Mouse (Mus musculus) embryonic facial prominence, embryonic 13.5 days (tissue): ENCODE data around the gene Zfp810. TPM values are rescaled to one million over a fixed set of nuclear protein-coding genes. Genes with fewer than 3 reads are reported as not detected.
A peak's percentile ranks its signal among the peaks of the same experiment; 100 is the strongest.

ENCODE experiments used
- ATAC-seq: fragments of 200-750 bp; cut with Nextera tagmentation; 2 replicates; pipeline ENCODE4 v1.8.0; 2017; ENCODE audit warnings: low read depth; ENCODE audit not compliant: insufficient number of reproducible peaks, insufficient read depth, low FRiP score, low TSS enrichment
- H3K27ac ChIP-seq: fragments of 300-500 bp; sonication (generic); 2 replicates; pipeline ENCODE4 v1.5.1; 2015; ENCODE audit warnings: moderate library complexity, mild to moderate bottlenecking, inconsistent platforms
- H3K27me3 ChIP-seq: fragments of 300-500 bp; sonication (generic); 2 replicates; pipeline ENCODE4 v1.6.1; 2015; ENCODE audit warnings: mild to moderate bottlenecking, inconsistent platforms
- H3K36me3 ChIP-seq: fragments of 300-500 bp; sonication (generic); 2 replicates; pipeline ENCODE4 v1.6.1; 2015; ENCODE audit warnings: mild to moderate bottlenecking, inconsistent platforms
- H3K4me1 ChIP-seq: fragments of 300-500 bp; sonication (generic); 2 replicates; pipeline ENCODE4 v1.6.1; 2015; ENCODE audit warnings: inconsistent platforms
- H3K4me2 ChIP-seq: fragments of 300-500 bp; sonication (generic); 2 replicates; pipeline ENCODE4 v1.6.1; 2015; ENCODE audit warnings: moderate library complexity, mild to moderate bottlenecking, inconsistent platforms
- H3K4me3 ChIP-seq: fragments of 300-500 bp; sonication (generic); 2 replicates; pipeline ENCODE4 v1.5.1; 2015; ENCODE audit warnings: mild to moderate bottlenecking, inconsistent platforms
- H3K9ac ChIP-seq: fragments of 300-500 bp; sonication (generic); 2 replicates; pipeline ENCODE4 v1.6.1; 2015; ENCODE audit warnings: mild to moderate bottlenecking, inconsistent platforms
- H3K9me3 ChIP-seq: fragments of 300-500 bp; sonication (generic); 2 replicates; pipeline ENCODE4 v1.6.1; 2016; ENCODE audit warnings: inconsistent platforms
- WGBS: fragments of 180-500 bp; shearing (Covaris S2); methylation state at CpG from one replicate; pipeline ENCODE4 v1.1.7; 2015; ENCODE audit warnings: mixed read lengths; 5-methylcytosine and 5-hydroxymethylcytosine counted together
- polyA plus RNA-seq: library from polyadenylated mRNA; unstranded; fragments of >200 nt; fragmentation: Nextera tagmentation; extraction: Ambion mirVana; gene quantifications from 2 replicates; pipeline ENCODE4 v1.2.1, GENCODE M21; 2015

Zfp810 gene
- 30.1 and 31.3 TPM in 2 replicates for polyA plus RNA-seq

- ATAC-seq = peak; percentile 96
- WGBS = under 1% methylated on average over 56 of the region's 56 CpGs
These were observed at the start of gene Zfp810 for GRCm38 (mm10) chr9:22307156-22307919. Gene Zfp810, minus strand, starts transcription at chr9:22307648.

GRCm38 (mm10) chr9:22355919-22356318 is 48.5 kb upstream of the Zfp810 start:
- no peaks in the 10 kb centered on the region for H3K27me3 ChIP-seq
- no peaks in the 10 kb centered on the region for H3K4me1 ChIP-seq
- H3K4me3 ChIP-seq = no peak overlapping the region
- peaks cover 70% of the 10 kb centered on the region for H3K36me3 ChIP-seq
- no peak for ATAC-seq
- H3K4me2 ChIP-seq = no peak overlapping the region
- H3K9me3 ChIP-seq = no peaks in the 10 kb centered on the region
- 85% methylated on average over 3 of the region's 3 CpGs for whole genome bisulfite sequencing
- no peak overlapping the region for H3K27ac ChIP-seq
- H3K9ac ChIP-seq = no peak overlapping the region

More at GRCm38 (mm10) chr9:22307156-22307919, at the start of gene Zfp810:
- Histone ChIP-seq H3K27ac (peak within 1 kb of the TSS; percentile 85), H3K4me3 (peak within 1 kb of the TSS; percentile 93), H3K36me3 (peaks cover 30% of the 10 kb centered on the region), H3K9ac (peak within 1 kb of the TSS; percentile 98), H3K4me1 (peaks cover 11% of the 10 kb centered on the region), H3K4me2 (peak within 1 kb of the TSS; percentile 78), H3K9me3 (peaks cover 9% of the 10 kb centered on the region), H3K27me3 (no peaks in the 10 kb centered on the region)

GRCm38 (mm10) chr9:22353901-22354300 is 46.5 kb upstream of the Zfp810 start:
- 64% methylated on average over 5 of the region's 5 CpGs for WGBS
- Histone ChIP-seq H3K36me3 (peaks cover 61% of the 10 kb centered on the region), H3K4me1 (no peaks in the 10 kb centered on the region), H3K27me3 (no peaks in the 10 kb centered on the region), H3K9ac (no peak overlapping the region), H3K9me3 (no peaks in the 10 kb centered on the region), H3K27ac (no peak overlapping the region), H3K4me3 (no peak overlapping the region), H3K4me2 (no peak overlapping the region)
- ATAC-seq = no peak

GRCm38 (mm10) chr9:22353465-22353864 is 46.0 kb upstream of the Zfp810 start:
- no peaks in the 10 kb centered on the region for H3K9me3 ChIP-seq
- H3K4me1 ChIP-seq = no peaks in the 10 kb centered on the region
- peaks cover 59% of the 10 kb centered on the region for H3K36me3 ChIP-seq
- H3K4me2 ChIP-seq = no peak overlapping the region
- WGBS = 90% methylated on average over 5 of the region's 5 CpGs
- H3K27me3 ChIP-seq = no peaks in the 10 kb centered on the region
- ATAC-seq = no peak
- H3K27ac ChIP-seq = no peak overlapping the region
- H3K9ac ChIP-seq = no peak overlapping the region
- no peak overlapping the region for H3K4me3 ChIP-seq

- no peak overlapping the region for H3K4me3 ChIP-seq
- no peak overlapping the region for H3K27ac ChIP-seq
- no peak for ATAC-seq
- no peak overlapping the region for H3K9ac ChIP-seq
- H3K4me1 ChIP-seq = no peaks in the 10 kb centered on the region
- no peaks in the 10 kb centered on the region for H3K27me3 ChIP-seq
- H3K4me2 ChIP-seq = no peak overlapping the region
- peaks cover 64% of the 10 kb centered on the region for H3K36me3 ChIP-seq
- no peaks in the 10 kb centered on the region for H3K9me3 ChIP-seq
- 84% methylated on average over 1 of the region's 1 CpGs for WGBS
These were observed 32.9 kb upstream of the Zfp810 start for GRCm38 (mm10) chr9:22340331-22340730.

- no peak for ATAC-seq
- H3K4me3 ChIP-seq = no peak overlapping the region
- H3K4me2 ChIP-seq = no peak overlapping the region
- no peaks in the 10 kb centered on the region for H3K9me3 ChIP-seq
- no peaks in the 10 kb centered on the region for H3K4me1 ChIP-seq
- H3K27ac ChIP-seq = no peak overlapping the region
- no peak overlapping the region for H3K9ac ChIP-seq
- peaks cover 73% of the 10 kb centered on the region for H3K36me3 ChIP-seq
- WGBS = 98% methylated on average over 2 of the region's 2 CpGs
- no peaks in the 10 kb centered on the region for H3K27me3 ChIP-seq
These were observed 29.8 kb upstream of the Zfp810 start for GRCm38 (mm10) chr9:22337217-22337616.

GRCm38 (mm10) chr9:22327475-22328387 is 20.3 kb upstream of the Zfp810 start:
- Histone ChIP-seq H3K9me3 (no peaks in the 10 kb centered on the region), H3K4me3 (peak overlapping the region; percentile 56), H3K27me3 (no peaks in the 10 kb centered on the region), H3K27ac (peak overlapping the region; percentile 74), H3K36me3 (peaks cover 9% of the 10 kb centered on the region), H3K4me1 (peaks cover 9% of the 10 kb centered on the region), H3K4me2 (peak overlapping the region; percentile 90), H3K9ac (peak overlapping the region; percentile 75)
- WGBS = under 1% methylated on average over 32 of the region's 32 CpGs
- ATAC-seq = peak; percentile 89

- Histone ChIP-seq H3K36me3 (peaks cover 5% of the 10 kb centered on the region), H3K4me3 (peak overlapping the region; percentile 56), H3K4me2 (peak overlapping the region; percentile 90), H3K9me3 (no peaks in the 10 kb centered on the region), H3K4me1 (peaks cover 9% of the 10 kb centered on the region), H3K27ac (peak overlapping the region; percentile 74), H3K27me3 (no peaks in the 10 kb centered on the region), H3K9ac (peak overlapping the region; percentile 75)
- no peak for ATAC-seq
- WGBS = 10% methylated on average over 9 of the region's 9 CpGs
These were observed 19.6 kb upstream of the Zfp810 start for GRCm38 (mm10) chr9:22327099-22327474.

GRCm38 (mm10) chr9:22324579-22324978 is 17.1 kb upstream of the Zfp810 start:
- Histone ChIP-seq H3K9ac (no peak overlapping the region), H3K4me2 (no peak overlapping the region), H3K27ac (no peak overlapping the region), H3K36me3 (no peaks in the 10 kb centered on the region), H3K27me3 (no peaks in the 10 kb centered on the region), H3K9me3 (no peaks in the 10 kb centered on the region), H3K4me1 (peaks cover 9% of the 10 kb centered on the region), H3K4me3 (no peak overlapping the region)
- ATAC-seq = no peak
- WGBS = 100% methylated on average over 1 of the region's 1 CpGs

- H3K36me3 ChIP-seq = no peaks in the 10 kb centered on the region
- no peak for ATAC-seq
- no peaks in the 10 kb centered on the region for H3K27me3 ChIP-seq
- peaks cover 9% of the 10 kb centered on the region; the same call in 1 of the 2 replicates for H3K9me3 ChIP-seq
- no peak overlapping the region for H3K9ac ChIP-seq
- no peak overlapping the region for H3K4me3 ChIP-seq
- H3K4me2 ChIP-seq = no peak overlapping the region
- H3K4me1 ChIP-seq = peaks cover 7% of the 10 kb centered on the region
- no peak overlapping the region for H3K27ac ChIP-seq
- WGBS = 78% methylated on average over 8 of the region's 8 CpGs
These were observed 15.1 kb upstream of the Zfp810 start for GRCm38 (mm10) chr9:22322381-22323211.

GRCm38 (mm10) chr9:22319109-22319508 is 11.7 kb upstream of the Zfp810 start:
- Histone ChIP-seq H3K4me2 (no peak overlapping the region), H3K36me3 (no peaks in the 10 kb centered on the region), H3K4me3 (no peak overlapping the region), H3K4me1 (no peaks in the 10 kb centered on the region), H3K27ac (no peak overlapping the region), H3K9ac (no peak overlapping the region), H3K9me3 (peaks cover 13% of the 10 kb centered on the region; the same call in 1 of the 2 replicates), H3K27me3 (no peaks in the 10 kb centered on the region)
- WGBS = 89% methylated on average over 1 of the region's 1 CpGs
- no peak for ATAC-seq
